Mouse (Mus musculus) CH12.LX (cell line): ENCODE measurements at regions not wholly inside any gene's neighbourhood (a gene's known extent, or its start where the extent isn't known, plus 50 kb on each side); places are given as distances from the start of the nearest gene placed in this dataset.

Experiments
- DNase-seq: peaks from one replicate; pipeline ENCODE4 v3.0.0-alpha.2; 2013; ENCODE audit errors: extremely low read depth
- H3K27ac ChIP-seq: 2 replicates; pipeline ENCODE4 v1.5.1; 2012; ENCODE audit warnings: low read depth, mild to moderate bottlenecking, control low read depth, moderate library complexity; ENCODE audit not compliant: insufficient read depth
- H3K27me3 ChIP-seq: replicated peaks from 2 replicates; pipeline ENCODE3; 2012; ENCODE audit warnings: inconsistent platforms
- H3K36me3 ChIP-seq, 2 experiments: replicated peaks in 1 of 2; 2 replicates each; pipeline versions ENCODE3 to v1.6.1; 2012; ENCODE audit warnings: inconsistent platforms in 1 of 2, low read length in 1 of 2, mild to moderate bottlenecking in 1 of 2, mixed read lengths in 1 of 2, moderate library complexity in 1 of 2; ENCODE audit not compliant: control insufficient read depth in 1 of 2, insufficient read depth in 1 of 2
- H3K4me1 ChIP-seq, 2 experiments: 2 replicates each; pipeline ENCODE4 v1.6.1; 2012; ENCODE audit warnings: inconsistent platforms in 1 of 2, moderate library complexity in 1 of 2; ENCODE audit not compliant: insufficient read depth in 2 of 2, control insufficient read depth in 1 of 2
- H3K4me2 ChIP-seq: 2 replicates; pipeline ENCODE4 v1.6.1; 2012; ENCODE audit warnings: low read depth, mild to moderate bottlenecking, control low read depth; ENCODE audit not compliant: poor library complexity, insufficient read depth, severe bottlenecking
- H3K4me3 ChIP-seq, 3 experiments: fragments of 150-350 bp in 1 of 3; sonication (generic) in 1 of 3; replicated peaks in 1 of 3; 2 replicates each; pipeline versions ENCODE3 to v1.5.1; 2011 to 2012; ENCODE audit warnings: low read depth in 2 of 3, low read length in 2 of 3, mild to moderate bottlenecking in 2 of 3, moderate library complexity in 2 of 3, control low read depth in 1 of 3, improper control_type of control experiment in 1 of 3, inconsistent platforms in 1 of 3, mixed read lengths in 1 of 3; ENCODE audit not compliant: poor library complexity in 1 of 3
- H3K79me2 ChIP-seq: replicated peaks from 2 replicates; pipeline ENCODE4 v1.6.1; 2012; ENCODE audit warnings: mild to moderate bottlenecking, moderate library complexity; ENCODE audit not compliant: control insufficient read depth, poor library complexity, insufficient read depth, severe bottlenecking; ENCODE audit errors: extremely low read depth
- H3K9ac ChIP-seq: 2 replicates; pipeline ENCODE4 v1.6.1; 2012; ENCODE audit warnings: low read depth, mild to moderate bottlenecking, control low read depth, moderate library complexity; ENCODE audit not compliant: insufficient read depth
- H3K9me3 ChIP-seq: replicated peaks from 2 replicates; pipeline ENCODE3; 2012; ENCODE audit warnings: low read length, inconsistent platforms, mixed read lengths
- BHLHE40 ChIP-seq: IDR thresholded peaks from 2 replicates; pipeline ENCODE4 v1.6.1; 2011; ENCODE audit warnings: mild to moderate bottlenecking, low read depth, low read length, improper control_type of control experiment
- CHD1 ChIP-seq: IDR thresholded peaks from 2 replicates; pipeline ENCODE4 v1.6.1; 2012; ENCODE audit warnings: low read depth, low read length, improper control_type of control experiment, inconsistent platforms
- CHD2 ChIP-seq: IDR thresholded peaks from 2 replicates; pipeline ENCODE4 v1.6.1; 2011; ENCODE audit warnings: low read length, improper control_type of control experiment
- CTCF ChIP-seq, 2 experiments: IDR thresholded peaks in 1 of 2; conservative IDR thresholded peaks in 1 of 2; 2 replicates each; pipeline ENCODE4 v1.5.1; 2011 to 2012; ENCODE audit warnings: low read depth in 2 of 2, low read length in 2 of 2, improper control_type of control experiment in 1 of 2, inconsistent platforms in 1 of 2, mild to moderate bottlenecking in 1 of 2, moderate library complexity in 1 of 2
- EP300 ChIP-seq: IDR thresholded peaks from 2 replicates; pipeline ENCODE4 v1.6.1; 2011; ENCODE audit warnings: low read length, improper control_type of control experiment
- ETS1 ChIP-seq: conservative IDR thresholded peaks from 2 replicates; pipeline ENCODE4 v1.6.1; 2012; ENCODE audit warnings: low read depth, mild to moderate bottlenecking, inconsistent platforms, low read length, improper control_type of control experiment, moderate library complexity
- GABPA ChIP-seq: IDR thresholded peaks from 2 replicates; pipeline ENCODE4 v1.6.1; 2012; ENCODE audit warnings: low read depth, low read length, improper control_type of control experiment, inconsistent platforms; ENCODE audit not compliant: insufficient replicate concordance
- HCFC1 ChIP-seq: IDR thresholded peaks from 2 replicates; pipeline ENCODE4 v1.6.1; 2012; ENCODE audit warnings: low read depth, mild to moderate bottlenecking, inconsistent platforms, low read length, improper control_type of control experiment
- JUN ChIP-seq: IDR thresholded peaks from 2 replicates; pipeline ENCODE4 v1.6.1; 2011; ENCODE audit warnings: low read depth, mild to moderate bottlenecking, low read length, improper control_type of control experiment, moderate library complexity; ENCODE audit not compliant: insufficient read depth
- JUND ChIP-seq: conservative IDR thresholded peaks from 2 replicates; pipeline ENCODE4 v1.6.1; 2011; ENCODE audit warnings: low read depth, low read length, improper control_type of control experiment
- KAT2A ChIP-seq: IDR thresholded peaks from 2 replicates; pipeline ENCODE4 v1.6.1; 2012; ENCODE audit warnings: low read length, improper control_type of control experiment, inconsistent platforms; ENCODE audit not compliant: insufficient replicate concordance
- MAX ChIP-seq: IDR thresholded peaks from 2 replicates; pipeline ENCODE4 v1.6.1; 2011; ENCODE audit warnings: low read length, improper control_type of control experiment
- MAZ ChIP-seq: IDR thresholded peaks from 2 replicates; pipeline ENCODE4 v1.6.1; 2012; ENCODE audit warnings: low read depth, mild to moderate bottlenecking, inconsistent platforms, low read length, improper control_type of control experiment, moderate library complexity
- MEF2A ChIP-seq: IDR thresholded peaks from 2 replicates; pipeline ENCODE4 v1.6.1; 2014; ENCODE audit warnings: low read depth, mild to moderate bottlenecking, inconsistent platforms, low read length, improper control_type of control experiment, borderline replicate concordance
- MYC ChIP-seq: IDR thresholded peaks from 2 replicates; pipeline ENCODE4 v1.6.1; 2011; ENCODE audit warnings: low read depth, mild to moderate bottlenecking, improper control_type of control experiment, low read length
- PAX5 ChIP-seq: IDR thresholded peaks from 2 replicates; pipeline ENCODE4 v1.6.1; 2012; ENCODE audit warnings: low read length, inconsistent platforms, mixed read lengths
- POLR2AphosphoS2 ChIP-seq: IDR thresholded peaks from 2 replicates; pipeline ENCODE4 v1.6.1; 2011; ENCODE audit warnings: low read depth, low read length, improper control_type of control experiment
- RAD21 ChIP-seq: IDR thresholded peaks from 2 replicates; pipeline ENCODE4 v1.6.1; 2011; ENCODE audit warnings: low read depth, mild to moderate bottlenecking, low read length, improper control_type of control experiment, moderate library complexity
- RCOR1 ChIP-seq: conservative IDR thresholded peaks from 2 replicates; pipeline ENCODE4 v1.6.1; 2012; ENCODE audit warnings: low read depth, mild to moderate bottlenecking, inconsistent platforms, low read length, improper control_type of control experiment
- SIN3A ChIP-seq: IDR thresholded peaks from 2 replicates; pipeline ENCODE4 v1.6.1; 2012; ENCODE audit warnings: low read length, improper control_type of control experiment, inconsistent platforms
- SMC3 ChIP-seq: IDR thresholded peaks from 2 replicates; pipeline ENCODE4 v1.6.1; 2011; ENCODE audit warnings: low read depth, low read length, improper control_type of control experiment
- TBP ChIP-seq: conservative IDR thresholded peaks from 2 replicates; pipeline ENCODE4 v1.6.1; 2011; ENCODE audit warnings: low read depth, low read length, improper control_type of control experiment
- TCF12 ChIP-seq: IDR thresholded peaks from 2 replicates; pipeline ENCODE4 v1.6.1; 2014; ENCODE audit warnings: low read depth, mild to moderate bottlenecking, inconsistent platforms, low read length, improper control_type of control experiment
- UBTF ChIP-seq: IDR thresholded peaks from 2 replicates; pipeline ENCODE4 v1.6.1; 2012; ENCODE audit warnings: low read depth, mild to moderate bottlenecking, inconsistent platforms, low read length, improper control_type of control experiment, moderate library complexity
- ZMIZ1 ChIP-seq: IDR thresholded peaks from 2 replicates; pipeline ENCODE4 v1.6.1; 2012; ENCODE audit warnings: low read depth, mild to moderate bottlenecking, inconsistent platforms, low read length, improper control_type of control experiment
- dilution Hi-C: fragments of 300-500 bp; cut with MboI; formaldehyde crosslinking; loops from 2 replicates; pipeline ENCODE4 v1.14.3; 2020; ENCODE audit warnings: low sequenced_read_pairs; ENCODE audit not compliant: extremely low pct_unique_long_range_greater_than_20kb, extremely low pct_ligation_motif_present
- in situ Hi-C: fragments of 300-500 bp; cut with MboI; formaldehyde crosslinking; loops from 3 replicates; pipeline ENCODE4 v1.14.3; 2019; ENCODE audit warnings: low sequenced_read_pairs, low pct_ligation_motif_present, low pct_unique_long_range_greater_than_20kb, mixed read lengths

DNA sequence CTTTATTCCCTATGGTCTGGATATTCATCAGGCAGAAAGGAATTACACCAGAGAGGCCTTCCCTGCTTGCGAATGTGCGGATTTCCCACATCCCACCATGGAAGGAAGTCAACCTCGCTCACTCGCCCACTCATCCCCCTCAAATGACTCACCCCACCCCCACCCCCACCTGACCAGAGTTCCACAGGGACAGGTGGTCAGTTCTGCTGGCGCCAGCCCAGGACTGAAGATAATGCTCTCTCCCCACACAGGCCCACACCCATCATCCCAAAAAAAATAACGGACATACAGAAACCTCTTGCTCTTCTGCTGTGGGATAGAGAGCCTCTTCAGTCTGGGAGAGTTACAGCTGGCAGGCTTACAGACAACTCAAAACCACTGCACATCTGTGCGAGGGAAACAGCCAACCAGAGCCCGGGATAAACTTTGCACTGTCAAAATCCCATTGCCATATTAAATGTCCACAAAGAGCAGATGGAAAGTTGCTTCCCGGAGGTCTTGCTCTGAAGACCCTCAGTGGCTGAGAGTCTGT is 128.0 kb downstream of the Lrrc30 start:
- in situ Hi-C loops (no loop called here), dilution Hi-C loops (no loop called here)
- no peaks in the 10 kb centered on the region for H3K4me1 ChIP-seq
- no peak overlapping the region for H3K4me3 ChIP-seq
- no peak overlapping the region for H3K27ac ChIP-seq
- no peaks in the 10 kb centered on the region for H3K27me3 ChIP-seq
- no peak overlapping the region for H3K4me2 ChIP-seq
- no peak overlapping the region for H3K9ac ChIP-seq
- no peak for DNase-seq
- peaks cover 84% of the 10 kb centered on the region for H3K9me3 ChIP-seq
- no peaks in the 10 kb centered on the region for H3K79me2 ChIP-seq
- TF ChIP-seq MEF2A (no peak), JUN (no peak), HCFC1 (no peak), MAX (no peak), KAT2A (no peak), ETS1 (no peak), MAZ (no peak), SMC3 (no peak), CTCF (conservative IDR thresholded peaks at IDR 0.05 in 1 of 2, IDR thresholded peaks at IDR 0.05 in 1 of 2; ENCODE audit: low read depth in 2 of 2, low read length in 2 of 2) (no peak), CHD2 (no peak), EP300 (no peak), MYC (no peak), TBP (no peak), CHD1 (no peak), UBTF (no peak), GABPA (no peak), ZMIZ1 (no peak), JUND (no peak)
- TF ChIP-seq, all 38 proteins: peak for 0
- H3K36me3 ChIP-seq = no peaks in the 10 kb centered on the region

DNA sequence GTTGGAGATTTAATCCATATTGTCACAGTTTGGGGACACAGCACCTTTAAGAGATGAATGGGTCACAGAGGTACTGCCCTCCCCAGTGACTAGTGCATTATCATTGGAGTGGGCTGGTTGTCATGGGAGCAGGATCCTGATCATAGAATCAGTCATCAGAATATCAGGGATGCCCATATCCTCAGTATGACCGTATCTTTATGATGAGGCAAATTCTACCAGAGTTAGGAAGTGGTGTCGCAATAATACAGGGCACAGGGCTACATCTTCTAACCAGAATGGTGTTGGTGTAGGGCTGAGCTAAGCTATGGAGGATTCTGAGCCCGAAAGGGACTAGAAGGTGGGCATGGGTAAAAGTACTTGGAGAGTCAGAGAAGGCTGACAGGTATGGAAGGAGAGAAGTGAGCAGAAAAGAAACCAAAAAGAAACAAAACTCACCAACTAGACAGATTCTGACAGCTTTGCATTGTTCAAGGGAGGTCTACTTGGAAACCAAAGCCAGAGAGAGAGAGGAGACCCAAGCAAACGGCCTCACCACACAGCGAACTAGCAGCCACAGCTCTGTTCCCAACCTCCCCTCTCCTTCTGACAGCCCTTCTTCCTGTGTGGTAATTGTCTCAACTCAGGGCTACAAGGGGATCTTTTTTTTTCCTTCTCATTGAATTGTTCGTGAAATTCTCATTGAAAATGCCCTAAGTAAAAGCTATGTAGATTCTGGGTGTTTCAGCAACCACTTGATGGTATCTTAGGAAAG is 129.2 kb downstream of the Lrrc30 start:
- no peak for DNase-seq
- no peak overlapping the region for H3K4me3 ChIP-seq
- no peaks in the 10 kb centered on the region for H3K79me2 ChIP-seq
- no peak overlapping the region for H3K27ac ChIP-seq
- no peak for TF ChIP-seq MYC
- TF ChIP-seq RAD21 = no peak
- no peak for TF ChIP-seq POLR2AphosphoS2
- TF ChIP-seq ETS1 = no peak
- no peak for TF ChIP-seq CHD1
- no peak for TF ChIP-seq RCOR1
- TF ChIP-seq BHLHE40 = no peak
- no peak for TF ChIP-seq GABPA
- no peak for TF ChIP-seq SIN3A
- no peak for TF ChIP-seq TCF12
- TF ChIP-seq CHD2 = no peak
- TF ChIP-seq PAX5 = no peak
- H3K27me3 ChIP-seq = no peaks in the 10 kb centered on the region
- in situ Hi-C loops (no loop called here), dilution Hi-C loops (no loop called here)
- H3K4me2 ChIP-seq = no peak overlapping the region
- no peaks in the 10 kb centered on the region for H3K4me1 ChIP-seq
- peaks cover 79% of the 10 kb centered on the region for H3K9me3 ChIP-seq
- H3K36me3 ChIP-seq = no peaks in the 10 kb centered on the region
- no peak overlapping the region for H3K9ac ChIP-seq
